Mouse (Mus musculus): ENCODE data around the gene Tmem80.

The Tmem80 gene

GRCm38 (mm10) chr7:141327469-141328372 is at the start of gene Tmem80, which contains the start of gene Deaf1:
TSS of gene Tmem80 (plus strand) at chr7:141327739.
TSS of gene Deaf1 (minus strand) at chr7:141327690.
- DNase-seq (ENCODE audit: extremely low spot score, low read depth, low spot score): peak; percentile 91

- DNase-seq (ENCODE audit: extremely low spot score, low read depth, low spot score): no peak
Measured at GRCm38 (mm10) chr7:141278766-141279590, 48.6 kb upstream of the Tmem80 start, which contains the start of gene Sct. TSS of gene Sct (minus strand) at chr7:141279133.

- no peak for DNase-seq (ENCODE audit: extremely low spot score, low read depth, low spot score)
Measured at GRCm38 (mm10) chr7:141281442-141281841, 46.1 kb upstream of the Tmem80 start.

GRCm38 (mm10) chr7:141282756-141283155 is 44.8 kb upstream of the Tmem80 start:
- DNase-seq (ENCODE audit: extremely low spot score, low read depth, low spot score): no peak

- no peak for DNase-seq (ENCODE audit: extremely low spot score, low read depth, low spot score)
Measured at GRCm38 (mm10) chr7:141288042-141288441, 39.5 kb upstream of the Tmem80 start.

GRCm38 (mm10) chr7:141291921-141292582 is 35.5 kb upstream of the Tmem80 start, which contains the start of gene Drd4:
TSS of gene Drd4 (plus strand) at chr7:141292006.
- DNase-seq (ENCODE audit: extremely low spot score, low read depth, low spot score): no peak

- no peak for DNase-seq (ENCODE audit: extremely low spot score, low read depth, low spot score)
Measured at GRCm38 (mm10) chr7:141292583-141293388, 34.8 kb upstream of the Tmem80 start.

- DNase-seq (ENCODE audit: extremely low spot score, low read depth, low spot score): no peak
Measured at GRCm38 (mm10) chr7:141293852-141294471, 33.6 kb upstream of the Tmem80 start.

- DNase-seq (ENCODE audit: extremely low spot score, low read depth, low spot score): no peak
Measured at GRCm38 (mm10) chr7:141294479-141294878, 33.1 kb upstream of the Tmem80 start.

GRCm38 (mm10) chr7:141297926-141298650 is 29.5 kb upstream of the Tmem80 start:
- DNase-seq (ENCODE audit: extremely low spot score, low read depth, low spot score): no peak

GRCm38 (mm10) chr7:141299175-141299574 is 28.4 kb upstream of the Tmem80 start:
- no peak for DNase-seq (ENCODE audit: extremely low spot score, low read depth, low spot score)

- DNase-seq (ENCODE audit: extremely low spot score, low read depth, low spot score): no peak
Measured at GRCm38 (mm10) chr7:141301386-141301785, 26.2 kb upstream of the Tmem80 start.

- DNase-seq (ENCODE audit: extremely low spot score, low read depth, low spot score): no peak
Measured at GRCm38 (mm10) chr7:141302702-141303268, 24.8 kb upstream of the Tmem80 start.

- DNase-seq (ENCODE audit: extremely low spot score, low read depth, low spot score): no peak
Measured at GRCm38 (mm10) chr7:141304537-141304936, 23.0 kb upstream of the Tmem80 start.

- DNase-seq (ENCODE audit: extremely low spot score, low read depth, low spot score): no peak
Measured at GRCm38 (mm10) chr7:141314416-141314815, 13.1 kb upstream of the Tmem80 start.

- no peak for DNase-seq (ENCODE audit: extremely low spot score, low read depth, low spot score)
Measured at GRCm38 (mm10) chr7:141315076-141315475, 12.5 kb upstream of the Tmem80 start.

- DNase-seq (ENCODE audit: extremely low spot score, low read depth, low spot score): no peak
Measured at GRCm38 (mm10) chr7:141315974-141316373, 11.6 kb upstream of the Tmem80 start.

GRCm38 (mm10) chr7:141317619-141318132 is 9.9 kb upstream of the Tmem80 start:
- no peak for DNase-seq (ENCODE audit: extremely low spot score, low read depth, low spot score)

Measured in hindlimb bud, embryonic 11.5 days (tissue).